Mouse (Mus musculus) hindbrain, embryonic 16.5 days (tissue): ENCODE data around the gene Gja10. TPM values are rescaled to one million over a fixed set of nuclear protein-coding genes. Genes with fewer than 3 reads are reported as not detected.

Source experiments
- ATAC-seq: fragments of 200-750 bp; cut with Nextera tagmentation; 2 replicates; pipeline ENCODE4 v1.8.0; 2017; ENCODE audit warnings: moderate TSS enrichment, moderate library complexity
- H3K27ac ChIP-seq: fragments of 300-500 bp; sonication (generic); 2 replicates; pipeline ENCODE4 v1.5.1; 2014; ENCODE audit warnings: low read depth, mild to moderate bottlenecking, control low read depth, low read length, moderate library complexity
- H3K27me3 ChIP-seq: fragments of 300-500 bp; sonication (generic); replicated peaks from 2 replicates; pipeline ENCODE4 v1.6.1; 2014; ENCODE audit warnings: low read length; ENCODE audit not compliant: control insufficient read depth, insufficient read depth
- H3K36me3 ChIP-seq: fragments of 300-500 bp; sonication (generic); 2 replicates; pipeline ENCODE4 v1.6.1; 2014; ENCODE audit warnings: mild to moderate bottlenecking, low read length, moderate library complexity, mixed read lengths; ENCODE audit not compliant: control insufficient read depth, insufficient read depth
- H3K4me1 ChIP-seq: fragments of 300-500 bp; sonication (generic); 2 replicates; pipeline ENCODE4 v1.6.1; 2014; ENCODE audit warnings: low read depth, low read length; ENCODE audit not compliant: control insufficient read depth, insufficient read depth
- H3K4me2 ChIP-seq: fragments of 300-500 bp; sonication (generic); 2 replicates; pipeline ENCODE4 v1.6.1; 2014; ENCODE audit warnings: mild to moderate bottlenecking, low read length, control low read depth, moderate library complexity
- H3K4me3 ChIP-seq: fragments of 300-500 bp; sonication (generic); 2 replicates; pipeline ENCODE4 v1.5.1; 2014; ENCODE audit warnings: mild to moderate bottlenecking, low read length, control low read depth, moderate library complexity
- H3K9ac ChIP-seq: fragments of 300-500 bp; sonication (generic); 2 replicates; pipeline ENCODE4 v1.6.1; 2014; ENCODE audit warnings: low read depth, mild to moderate bottlenecking, control low read depth, low read length, moderate library complexity
- H3K9me3 ChIP-seq: fragments of 300-500 bp; sonication (generic); 2 replicates; pipeline ENCODE4 v1.6.1; 2014; ENCODE audit warnings: mild to moderate bottlenecking, low read length, moderate library complexity; ENCODE audit not compliant: control insufficient read depth
- WGBS: fragments of 180-500 bp; shearing (Covaris S2); extraction: QIAGEN DNeasy Blood & Tissue Kit; methylation state at CpG from one replicate; pipeline ENCODE4 v1.1.7; 2014; 5-methylcytosine and 5-hydroxymethylcytosine counted together
- polyA plus RNA-seq: library from polyadenylated mRNA; unstranded; fragments of >200 nt; fragmentation: Nextera tagmentation; extraction: Ambion mirVana; gene quantifications from 2 replicates; pipeline ENCODE4 v1.2.1, GENCODE M21; 2015

The Gja10 gene
- polyA plus RNA-seq = not detected in 2 replicates

- Histone ChIP-seq H3K4me1 (no peaks in the 10 kb centered on the region), H3K27me3 (no peaks in the 10 kb centered on the region), H3K9me3 (no peaks in the 10 kb centered on the region), H3K4me3 (no peak within 1 kb of the TSS), H3K27ac (no peak within 1 kb of the TSS), H3K36me3 (no peaks in the 10 kb centered on the region), H3K9ac (no peak within 1 kb of the TSS), H3K4me2 (no peak within 1 kb of the TSS)
- no peak for ATAC-seq
- WGBS = 73% methylated on average over 3 of the region's 3 CpGs
These were observed at the start of gene Gja10 for GRCm38 (mm10) chr4:32602660-32603059. Gene Gja10 (minus strand): TSS chr4:32602760.

- H3K9ac ChIP-seq = no peak overlapping the region
- H3K4me3 ChIP-seq = no peak overlapping the region
- H3K36me3 ChIP-seq = peaks cover 15% of the 10 kb centered on the region
- ATAC-seq = no peak
- no peak overlapping the region for H3K4me2 ChIP-seq
- H3K4me1 ChIP-seq = peaks cover 3% of the 10 kb centered on the region; the same call in 1 of the 2 replicates
- no peaks in the 10 kb centered on the region for H3K27me3 ChIP-seq
- H3K9me3 ChIP-seq = no peaks in the 10 kb centered on the region
- WGBS = 86% methylated on average over 5 of the region's 5 CpGs
- no peak overlapping the region for H3K27ac ChIP-seq
These were observed 49.1 kb upstream of the Gja10 start for GRCm38 (mm10) chr4:32651669-32652068.

- no peak for ATAC-seq
- Histone ChIP-seq H3K27me3 (no peaks in the 10 kb centered on the region), H3K4me3 (no peak overlapping the region), H3K27ac (no peak overlapping the region), H3K4me2 (no peak overlapping the region), H3K9ac (no peak overlapping the region), H3K9me3 (no peaks in the 10 kb centered on the region), H3K36me3 (no peaks in the 10 kb centered on the region), H3K4me1 (peaks cover 2% of the 10 kb centered on the region; the same call in 1 of the 2 replicates)
These were observed 19.1 kb upstream of the Gja10 start for GRCm38 (mm10) chr4:32621637-32622036.

GRCm38 (mm10) chr4:32615034-32615881 is 12.7 kb upstream of the Gja10 start, which contains the start of gene Casp8ap2:
Gene Casp8ap2 (plus strand): TSS chr4:32615451.
- H3K27ac ChIP-seq = peak within 1 kb of the TSS; percentile 83
- peak; percentile 99 for ATAC-seq
- no peaks in the 10 kb centered on the region for H3K36me3 ChIP-seq
- peak within 1 kb of the TSS; percentile 87 for H3K9ac ChIP-seq
- H3K4me1 ChIP-seq = peaks cover 11% of the 10 kb centered on the region
- no peaks in the 10 kb centered on the region for H3K27me3 ChIP-seq
- H3K9me3 ChIP-seq = no peaks in the 10 kb centered on the region
- under 1% methylated on average over 56 of the region's 67 CpGs for WGBS
- peak within 1 kb of the TSS; percentile 65 for H3K4me2 ChIP-seq
- peak within 1 kb of the TSS; percentile 97 for H3K4me3 ChIP-seq

GRCm38 (mm10) chr4:32601135-32601534 is 1.4 kb downstream of the Gja10 start:
- Histone ChIP-seq H3K9me3 (no peaks in the 10 kb centered on the region), H3K27ac (no peak overlapping the region), H3K4me1 (no peaks in the 10 kb centered on the region), H3K9ac (no peak overlapping the region), H3K4me2 (no peak overlapping the region), H3K4me3 (no peak overlapping the region), H3K27me3 (no peaks in the 10 kb centered on the region), H3K36me3 (no peaks in the 10 kb centered on the region)
- 27% methylated on average over 12 of the region's 12 CpGs for WGBS
- ATAC-seq = no peak

GRCm38 (mm10) chr4:32588237-32588636 is 14.3 kb downstream of the Gja10 start:
- Histone ChIP-seq H3K4me3 (no peak overlapping the region), H3K9ac (no peak overlapping the region), H3K27me3 (no peaks in the 10 kb centered on the region), H3K9me3 (no peaks in the 10 kb centered on the region), H3K36me3 (no peaks in the 10 kb centered on the region), H3K4me2 (no peak overlapping the region), H3K27ac (no peak overlapping the region), H3K4me1 (no peaks in the 10 kb centered on the region)
- WGBS = 91% methylated on average over 6 of the region's 6 CpGs
- ATAC-seq = no peak

- no peaks in the 10 kb centered on the region for H3K9me3 ChIP-seq
- no peak overlapping the region for H3K27ac ChIP-seq
- no peaks in the 10 kb centered on the region for H3K36me3 ChIP-seq
- no peak overlapping the region for H3K9ac ChIP-seq
- no peak for ATAC-seq
- no peak overlapping the region for H3K4me2 ChIP-seq
- H3K4me3 ChIP-seq = no peak overlapping the region
- 93% methylated on average over 5 of the region's 5 CpGs for WGBS
- H3K27me3 ChIP-seq = no peaks in the 10 kb centered on the region
- H3K4me1 ChIP-seq = no peaks in the 10 kb centered on the region
These were observed 15.0 kb downstream of the Gja10 start for GRCm38 (mm10) chr4:32587543-32587942.

- ATAC-seq = no peak; the same call in 1 of the 2 replicates
- no peaks in the 10 kb centered on the region for H3K4me1 ChIP-seq
- WGBS = 18% methylated on average over 9 of the region's 9 CpGs
These were observed 16.0 kb downstream of the Gja10 start for GRCm38 (mm10) chr4:32586596-32586995.

GRCm38 (mm10) chr4:32584181-32584580 is 18.4 kb downstream of the Gja10 start:
- Histone ChIP-seq H3K27ac (no peak overlapping the region), H3K9ac (no peak overlapping the region), H3K36me3 (peaks cover 5% of the 10 kb centered on the region; the same call in 1 of the 2 replicates), H3K4me2 (no peak overlapping the region), H3K9me3 (no peaks in the 10 kb centered on the region), H3K4me3 (no peak overlapping the region), H3K27me3 (no peaks in the 10 kb centered on the region), H3K4me1 (no peaks in the 10 kb centered on the region)
- no peak for ATAC-seq
- WGBS = 72% methylated on average over 6 of the region's 6 CpGs

More at GRCm38 (mm10) chr4:32586596-32586995, 16.0 kb downstream of the Gja10 start:
- H3K4me3 ChIP-seq = no peak overlapping the region
- H3K9ac ChIP-seq = no peak overlapping the region
- no peaks in the 10 kb centered on the region for H3K27me3 ChIP-seq
- H3K9me3 ChIP-seq = no peaks in the 10 kb centered on the region
- no peak overlapping the region for H3K27ac ChIP-seq
- H3K4me2 ChIP-seq = no peak overlapping the region
- H3K36me3 ChIP-seq = no peaks in the 10 kb centered on the region
